Mouse (Mus musculus) cortical plate, adult 2 months (tissue): ENCODE data around the gene Olfr954. TPM values are rescaled to one million over a fixed set of nuclear protein-coding genes. Genes with fewer than 3 reads are reported as not detected.

ENCODE experiments used
- H3K27ac ChIP-seq: fragments of 200-500 bp; 2 replicates; pipeline ENCODE4 v1.5.1; 2012; ENCODE audit warnings: low read length, control low read depth, inconsistent platforms; ENCODE audit not compliant: insufficient read depth
- H3K4me1 ChIP-seq: fragments of 200-500 bp; 2 replicates; pipeline ENCODE4 v1.6.1; 2011; ENCODE audit warnings: low read length; ENCODE audit not compliant: control insufficient read depth, insufficient read depth
- H3K4me3 ChIP-seq: fragments of 200-500 bp; 2 replicates; pipeline ENCODE4 v1.5.1; 2011; ENCODE audit warnings: mild to moderate bottlenecking, low read length, control low read depth; ENCODE audit not compliant: insufficient read depth
- CTCF ChIP-seq: fragments of 200-500 bp; IDR thresholded peaks from 2 replicates; pipeline ENCODE4 v1.5.1; 2011; ENCODE audit warnings: mild to moderate bottlenecking, control low read depth, low read length; ENCODE audit not compliant: insufficient read depth; ENCODE audit errors: extremely low read depth
- POLR2A ChIP-seq: fragments of 200-500 bp; IDR thresholded peaks from 2 replicates; pipeline ENCODE4 v1.6.1; 2011; ENCODE audit warnings: mild to moderate bottlenecking, low read length, control low read depth; ENCODE audit not compliant: insufficient read depth; ENCODE audit errors: extremely low read depth
- polyA plus RNA-seq: library from polyadenylated mRNA; depleted of rRNA; stranded (reverse); fragments of >200 nt; gene quantifications from 2 replicates; pipeline ENCODE4 v1.2.3, GENCODE M21; 2012; rRNA removed

The Olfr954 gene
- not detected in 2 replicates for polyA plus RNA-seq

DNA sequence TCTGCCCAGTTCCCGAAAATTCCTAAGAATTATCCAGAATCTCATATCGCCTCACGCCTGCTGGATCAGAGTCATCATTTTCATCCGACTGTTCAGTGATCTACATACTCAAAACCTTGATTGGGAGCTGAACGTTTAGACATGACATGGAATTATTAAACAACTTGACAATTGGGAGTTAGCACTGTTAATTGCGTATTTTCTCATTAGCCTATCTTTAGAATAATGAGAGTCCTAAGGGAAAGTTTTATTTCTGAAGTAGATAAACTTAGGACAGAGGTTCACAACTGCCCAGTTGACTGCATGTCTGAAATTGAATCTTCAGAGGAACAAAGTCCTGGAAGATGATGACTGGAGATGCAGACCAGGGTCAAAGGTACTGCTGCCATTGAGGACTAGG is at the start of gene Olfr954:
Olfr954 (plus strand) TSS at position 301 of the 400 bp plus-strand sequence.
- no peak within 1 kb of the TSS for H3K27ac ChIP-seq
- no peak for TF ChIP-seq CTCF
- no peak for TF ChIP-seq POLR2A
- H3K4me1 ChIP-seq, result no peaks in the 10 kb centered on the region

GRCm38 (mm10) chr9:39427048-39427447 is 29.5 kb upstream of the Olfr954 start, which contains the start of gene Olfr952:
Gene Olfr952 (minus strand): TSS chr9:39427148.
- TF ChIP-seq POLR2A, result no peak
- TF ChIP-seq CTCF, result no peak
- Histone ChIP-seq H3K4me1 (no peaks in the 10 kb centered on the region), H3K4me3 (no peak within 1 kb of the TSS), H3K27ac (no peak within 1 kb of the TSS)

More for the DNA sequence above, at the start of gene Olfr954:
- H3K4me3 ChIP-seq, result no peak within 1 kb of the TSS

DNA sequence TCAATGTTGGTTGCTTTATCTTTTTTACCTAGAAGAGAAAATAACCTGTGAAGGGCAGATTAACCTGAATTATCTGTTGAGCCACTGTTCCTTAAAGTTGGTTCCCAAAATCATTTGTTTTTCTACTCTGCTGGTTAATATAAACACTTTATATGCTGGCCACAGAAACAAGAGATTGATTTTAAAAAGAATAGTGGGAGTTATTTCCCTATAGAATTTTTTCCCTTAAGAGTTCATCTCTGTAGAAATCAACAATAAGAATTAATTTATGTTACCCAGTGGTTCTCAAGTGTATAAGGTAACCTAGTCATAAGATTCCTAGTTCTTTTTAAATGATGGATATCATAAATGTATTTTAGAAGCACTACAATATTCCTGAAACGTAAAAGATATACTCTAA is 15.3 kb downstream of the Olfr954 start, which contains the start of gene Olfr955:
Olfr955 (minus strand) TSS at position 101 of the 400 bp plus-strand sequence.
- Histone ChIP-seq H3K4me1 (no peaks in the 10 kb centered on the region), H3K27ac (no peak within 1 kb of the TSS), H3K4me3 (no peak within 1 kb of the TSS)
- TF ChIP-seq POLR2A (no peak), CTCF (no peak)

DNA sequence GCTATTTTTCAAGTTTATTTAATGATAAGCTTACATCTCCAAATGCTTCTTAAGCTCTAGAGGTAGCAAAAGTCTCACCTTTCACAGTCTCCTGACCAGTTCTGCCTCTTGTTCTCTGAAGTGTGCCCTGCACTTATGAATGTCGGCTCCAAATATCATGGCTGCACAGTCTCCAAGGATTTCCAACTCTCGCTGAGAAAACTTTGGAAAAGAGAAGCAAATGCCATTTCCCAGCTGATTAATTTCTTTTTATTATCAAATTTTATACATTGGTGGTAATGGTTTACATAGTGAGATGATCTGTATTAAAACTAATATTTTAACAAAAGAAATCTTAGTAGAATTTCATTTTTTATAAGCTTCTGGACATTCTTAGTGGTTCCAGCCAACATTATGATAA is 37.4 kb downstream of the Olfr954 start, which contains the start of gene Olfr44:
Olfr44 (minus strand) TSS at position 101 of the 400 bp plus-strand sequence.
- Histone ChIP-seq H3K4me3 (no peak within 1 kb of the TSS), H3K27ac (no peak within 1 kb of the TSS), H3K4me1 (no peaks in the 10 kb centered on the region)
- no peak for TF ChIP-seq CTCF
- TF ChIP-seq POLR2A, result no peak

DNA sequence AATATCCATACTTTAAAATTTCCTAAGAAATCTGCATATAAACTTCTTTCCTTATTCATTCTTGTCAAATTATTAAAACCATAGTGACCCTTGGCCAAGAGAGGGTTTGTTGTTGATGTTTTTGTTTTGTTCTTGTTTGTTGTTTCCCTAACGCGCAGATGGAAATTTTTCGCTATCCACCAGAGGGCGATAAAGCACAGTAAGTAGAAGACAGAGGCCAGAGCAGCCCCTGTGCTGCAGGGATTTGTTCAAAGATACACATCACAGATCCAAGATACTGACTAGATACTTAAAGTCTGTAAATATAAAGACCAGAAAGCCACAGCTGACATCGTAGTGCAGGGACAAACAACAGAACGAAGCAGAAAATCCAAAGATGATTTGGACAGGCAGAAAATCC is 52.5 kb downstream of the Olfr954 start:
- H3K4me1 ChIP-seq, result no peaks in the 10 kb centered on the region
- no peak overlapping the region for H3K27ac ChIP-seq
- no peak overlapping the region for H3K4me3 ChIP-seq
- TF ChIP-seq CTCF, result peak; percentile 63
- TF ChIP-seq POLR2A, result no peak

DNA sequence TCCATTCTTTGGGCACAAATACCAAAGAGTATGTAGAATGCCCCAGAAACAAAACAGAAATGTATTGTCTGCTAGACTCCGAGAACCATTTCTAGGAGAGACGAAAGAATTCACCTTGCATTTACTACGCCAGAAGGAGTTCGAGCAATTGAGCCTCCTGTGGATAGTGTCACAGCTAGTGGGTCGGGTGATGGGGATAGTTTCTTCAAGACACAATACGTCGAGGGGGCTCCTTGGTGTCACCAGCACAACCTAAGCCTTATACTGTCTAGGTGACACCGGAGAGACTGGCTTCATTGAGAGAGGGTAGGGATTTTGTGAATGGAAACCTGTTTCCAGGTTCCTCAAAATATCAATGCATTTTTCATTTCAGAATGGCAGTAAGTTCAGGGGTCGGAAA is 52.9 kb downstream of the Olfr954 start:
- no peak overlapping the region for H3K27ac ChIP-seq
- no peak overlapping the region for H3K4me3 ChIP-seq
- TF ChIP-seq CTCF, result no peak
- no peak for TF ChIP-seq POLR2A
- H3K4me1 ChIP-seq, result no peaks in the 10 kb centered on the region

Other genes starting within 250 kb of the Olfr954 start
- not detected in 2 replicates for gene Olfr1537, start 206.7 kb upstream of the Olfr954 start, polyA plus RNA-seq
- not detected in 2 replicates for gene Olfr945, start 179.9 kb upstream of the Olfr954 start, polyA plus RNA-seq
- gene Olfr948, start 130.7 kb upstream of the Olfr954 start, polyA plus RNA-seq, result not detected in 2 replicates
- gene Olfr951, start 69.3 kb upstream of the Olfr954 start, polyA plus RNA-seq, result not detected in 2 replicates
- gene Olfr952, start 29.6 kb upstream of the Olfr954 start, polyA plus RNA-seq, result not detected in 2 replicates
- gene Olfr955, start 15.2 kb downstream of the Olfr954 start, polyA plus RNA-seq, result not detected in 2 replicates
- gene Olfr44, start 37.3 kb downstream of the Olfr954 start, polyA plus RNA-seq, result not detected in 2 replicates
- gene Olfr957, start 59.1 kb downstream of the Olfr954 start, polyA plus RNA-seq, result not detected in 2 replicates
- gene Olfr958, start 97.4 kb downstream of the Olfr954 start, polyA plus RNA-seq, result not detected in 2 replicates
- gene Olfr959, start 118.9 kb downstream of the Olfr954 start, polyA plus RNA-seq, result not detected in 2 replicates
- gene AW551984, start 147.7 kb downstream of the Olfr954 start, polyA plus RNA-seq, result 1.7 and 2.0 TPM in 2 replicates
- not detected in 2 replicates for gene Olfr148, start 154.0 kb downstream of the Olfr954 start, polyA plus RNA-seq
- not detected in 2 replicates for gene Olfr960, start 164.7 kb downstream of the Olfr954 start, polyA plus RNA-seq
- gene Olfr961, start 188.4 kb downstream of the Olfr954 start, polyA plus RNA-seq, result not detected in 2 replicates
- not detected in 2 replicates for gene Olfr963, start 210.5 kb downstream of the Olfr954 start, polyA plus RNA-seq